Mouse (Mus musculus) embryonic facial prominence, embryonic 13.5 days (tissue): Measurements from ENCODE around the gene Galnt10. TPM values are rescaled to one million over a fixed set of nuclear protein-coding genes. Genes with fewer than 3 reads are reported as not detected.
A peak's percentile ranks its signal among the peaks of the same experiment; 100 is the strongest.

ENCODE experiments used
- ATAC-seq: fragments of 200-750 bp; cut with Nextera tagmentation; 2 replicates; pipeline ENCODE4 v1.8.0; 2017; ENCODE audit warnings: low read depth; ENCODE audit not compliant: insufficient number of reproducible peaks, insufficient read depth, low FRiP score, low TSS enrichment
- H3K27ac ChIP-seq: fragments of 300-500 bp; sonication (generic); 2 replicates; pipeline ENCODE4 v1.5.1; 2015; ENCODE audit warnings: moderate library complexity, mild to moderate bottlenecking, inconsistent platforms
- H3K27me3 ChIP-seq: fragments of 300-500 bp; sonication (generic); 2 replicates; pipeline ENCODE4 v1.6.1; 2015; ENCODE audit warnings: mild to moderate bottlenecking, inconsistent platforms
- H3K36me3 ChIP-seq: fragments of 300-500 bp; sonication (generic); 2 replicates; pipeline ENCODE4 v1.6.1; 2015; ENCODE audit warnings: mild to moderate bottlenecking, inconsistent platforms
- H3K4me1 ChIP-seq: fragments of 300-500 bp; sonication (generic); 2 replicates; pipeline ENCODE4 v1.6.1; 2015; ENCODE audit warnings: inconsistent platforms
- H3K4me2 ChIP-seq: fragments of 300-500 bp; sonication (generic); 2 replicates; pipeline ENCODE4 v1.6.1; 2015; ENCODE audit warnings: moderate library complexity, mild to moderate bottlenecking, inconsistent platforms
- H3K4me3 ChIP-seq: fragments of 300-500 bp; sonication (generic); 2 replicates; pipeline ENCODE4 v1.5.1; 2015; ENCODE audit warnings: mild to moderate bottlenecking, inconsistent platforms
- H3K9ac ChIP-seq: fragments of 300-500 bp; sonication (generic); 2 replicates; pipeline ENCODE4 v1.6.1; 2015; ENCODE audit warnings: mild to moderate bottlenecking, inconsistent platforms
- H3K9me3 ChIP-seq: fragments of 300-500 bp; sonication (generic); 2 replicates; pipeline ENCODE4 v1.6.1; 2016; ENCODE audit warnings: inconsistent platforms
- WGBS: fragments of 180-500 bp; shearing (Covaris S2); methylation state at CpG from one replicate; pipeline ENCODE4 v1.1.7; 2015; ENCODE audit warnings: mixed read lengths; 5-methylcytosine and 5-hydroxymethylcytosine counted together
- polyA plus RNA-seq: library from polyadenylated mRNA; unstranded; fragments of >200 nt; fragmentation: Nextera tagmentation; extraction: Ambion mirVana; gene quantifications from 2 replicates; pipeline ENCODE4 v1.2.1, GENCODE M21; 2015

Galnt10 gene
- polyA plus RNA-seq, 1 experiment from 2014 or later: 24.1 TPM

- H3K4me2 ChIP-seq: peak overlapping the region; percentile 41
- peaks cover 99% of the 10 kb centered on the region for H3K27me3 ChIP-seq
- H3K9ac ChIP-seq: no peak overlapping the region; the same call in 1 of the 2 replicates
- H3K4me1 ChIP-seq: peaks cover 48% of the 10 kb centered on the region
- WGBS: 6% methylated on average over 6 of the region's 6 CpGs
- no peaks in the 10 kb centered on the region for H3K9me3 ChIP-seq
- ATAC-seq: no peak
- H3K27ac ChIP-seq: no peak overlapping the region
- H3K4me3 ChIP-seq: peak overlapping the region; percentile 22
- no peaks in the 10 kb centered on the region for H3K36me3 ChIP-seq
These were observed 188.8 kb downstream of the Galnt10 start for GRCm38 (mm10) chr11:57834031-57834430.

DNA sequence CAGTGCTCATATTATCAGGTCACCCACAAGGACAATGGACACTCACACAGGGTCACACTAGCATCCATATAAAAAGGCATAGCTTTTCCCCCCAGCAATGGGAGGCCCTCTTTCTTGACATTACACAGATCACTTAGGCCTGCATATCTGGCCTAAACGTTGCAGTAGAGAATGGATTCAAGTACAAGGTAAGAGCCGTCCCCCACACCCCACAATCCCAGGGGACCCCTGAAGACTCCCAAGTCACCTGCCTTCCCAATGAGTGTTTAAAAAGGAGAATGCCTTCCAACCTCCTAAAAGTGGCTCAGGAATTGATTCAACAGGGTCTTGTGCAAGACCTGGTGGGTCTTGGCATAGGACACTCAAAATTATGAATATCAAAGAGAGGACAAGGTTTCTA is 190.1 kb downstream of the Galnt10 start:
- H3K9ac ChIP-seq: no peak overlapping the region
- H3K9me3 ChIP-seq: no peaks in the 10 kb centered on the region
- no peak for ATAC-seq
- H3K4me1 ChIP-seq: peaks cover 41% of the 10 kb centered on the region
- H3K27ac ChIP-seq: no peak overlapping the region
- H3K4me3 ChIP-seq: no peak overlapping the region
- no peaks in the 10 kb centered on the region for H3K36me3 ChIP-seq
- H3K27me3 ChIP-seq: peaks cover 99% of the 10 kb centered on the region
- WGBS: 9% methylated on average over 2 of the region's 2 CpGs
- H3K4me2 ChIP-seq: no peak overlapping the region

GRCm38 (mm10) chr11:57835931-57836330 is 190.7 kb downstream of the Galnt10 start:
- WGBS: 14% methylated on average over 3 of the region's 3 CpGs
- peaks cover 99% of the 10 kb centered on the region for H3K27me3 ChIP-seq
- no peak for ATAC-seq
- no peaks in the 10 kb centered on the region for H3K36me3 ChIP-seq
- peaks cover 43% of the 10 kb centered on the region for H3K4me1 ChIP-seq
- no peaks in the 10 kb centered on the region for H3K9me3 ChIP-seq
- H3K9ac ChIP-seq: no peak overlapping the region
- H3K4me2 ChIP-seq: no peak overlapping the region
- no peak overlapping the region for H3K4me3 ChIP-seq
- H3K27ac ChIP-seq: no peak overlapping the region

DNA sequence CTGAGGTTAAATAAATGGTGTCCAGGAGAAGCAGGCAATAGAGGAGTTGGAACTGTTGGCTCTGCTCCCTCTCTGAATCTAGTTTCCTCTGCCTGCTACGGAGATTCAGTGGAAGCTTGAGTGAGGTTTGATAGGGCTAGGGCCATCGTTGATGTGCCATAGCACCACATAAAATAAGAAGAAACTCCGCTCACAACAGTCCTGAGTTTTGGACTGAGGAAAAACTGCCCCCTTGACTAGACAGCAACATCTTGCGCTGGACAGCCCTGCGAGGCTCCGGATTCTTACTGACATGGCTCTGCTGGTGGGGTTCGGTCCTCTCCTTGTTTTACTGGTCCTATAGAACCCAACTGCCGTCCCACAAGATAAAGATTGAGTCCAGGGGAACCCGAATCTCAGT is 191.2 kb downstream of the Galnt10 start:
- no peak overlapping the region for H3K4me2 ChIP-seq

More for the DNA sequence above, 191.2 kb downstream of the Galnt10 start:
- Histone ChIP-seq H3K27ac (no peak overlapping the region), H3K9ac (no peak overlapping the region), H3K4me1 (peaks cover 41% of the 10 kb centered on the region), H3K27me3 (peaks cover 99% of the 10 kb centered on the region), H3K9me3 (no peaks in the 10 kb centered on the region), H3K36me3 (no peaks in the 10 kb centered on the region), H3K4me3 (no peak overlapping the region)
- ATAC-seq: no peak
- 5% methylated on average over 9 of the region's 9 CpGs for WGBS

Other genes with a start within 250 kb of the Galnt10 start
- gene Fam114a2, start 126.8 kb upstream of the Galnt10 start, polyA plus RNA-seq: 80.2 and 81.8 TPM in 2 replicates
- gene Mfap3, start 126.8 kb upstream of the Galnt10 start, polyA plus RNA-seq: 50.1 and 52.3 TPM in 2 replicates
- 10.5 and 10.9 TPM in 2 replicates for gene Sap30l, start 156.2 kb downstream of the Galnt10 start, polyA plus RNA-seq
- gene Hand1, start 187.4 kb downstream of the Galnt10 start, polyA plus RNA-seq: 1.3 and 5.1 TPM in 2 replicates